Mouse (Mus musculus): ENCODE results near the gene Phyhd1. TPM values are rescaled to one million over a fixed set of nuclear protein-coding genes. Genes with fewer than 3 reads are reported as not detected.

Phyhd1 gene
- polyA plus RNA-seq, 1 experiment from 2014 or later: 2.9 TPM

DNA sequence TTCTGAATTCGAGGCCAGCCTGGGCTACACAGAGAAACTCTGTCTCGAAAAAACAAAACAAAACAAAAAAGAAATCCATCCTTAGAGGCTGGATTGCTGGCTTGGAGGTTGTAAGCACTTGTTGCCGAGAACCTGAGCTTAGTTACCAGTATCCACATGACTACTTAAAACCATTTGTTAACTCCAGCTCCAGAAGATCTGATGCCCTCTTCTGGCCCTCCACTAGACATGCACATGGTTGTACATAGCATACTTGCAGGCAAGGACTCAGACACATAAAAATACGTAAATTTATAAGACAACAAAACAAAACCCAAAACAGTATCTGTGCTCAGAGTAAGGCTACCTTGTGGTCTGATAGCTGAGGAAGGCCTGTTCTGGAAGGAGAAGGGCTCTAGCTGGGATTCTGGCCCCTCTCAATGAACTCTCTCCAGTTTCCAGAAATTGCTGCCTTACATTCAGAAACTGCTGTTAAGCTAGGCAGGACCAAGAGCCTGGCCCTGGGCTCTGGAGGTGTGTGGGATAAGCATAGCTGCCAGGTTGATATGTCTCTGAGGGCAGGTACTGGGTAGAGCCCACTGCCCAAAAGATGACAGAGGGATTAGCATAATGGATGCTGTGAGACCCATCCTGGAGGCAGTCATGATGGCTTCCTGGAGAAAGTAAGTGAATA is 4.8 kb upstream of the Phyhd1 start:
- Histone ChIP-seq H3K27me3 (ENCODE audit: control insufficient read depth, insufficient read depth, low read length) (no peaks in the 10 kb centered on the region), H3K9me3 (ENCODE audit: control insufficient read depth, low read length) (no peaks in the 10 kb centered on the region), H3K36me3 (ENCODE audit: control insufficient read depth, insufficient read depth, low read length) (peaks cover 36% of the 10 kb centered on the region), H3K27ac (ENCODE audit: low read depth, low read length) (no peak overlapping the region), H3K9ac (ENCODE audit: low read length) (no peak overlapping the region), H3K4me1 (ENCODE audit: control insufficient read depth, insufficient read depth, low read length) (no peaks in the 10 kb centered on the region), H3K4me3 (ENCODE audit: low read depth, low read length) (no peak overlapping the region), H3K4me2 (no peak overlapping the region)
- 92% methylated on average over 4 of the region's 4 CpGs for WGBS
- no peak for DNase-seq (ENCODE audit: low spot score, missing footprints)
- ATAC-seq (ENCODE audit: low FRiP score): no peak

DNA sequence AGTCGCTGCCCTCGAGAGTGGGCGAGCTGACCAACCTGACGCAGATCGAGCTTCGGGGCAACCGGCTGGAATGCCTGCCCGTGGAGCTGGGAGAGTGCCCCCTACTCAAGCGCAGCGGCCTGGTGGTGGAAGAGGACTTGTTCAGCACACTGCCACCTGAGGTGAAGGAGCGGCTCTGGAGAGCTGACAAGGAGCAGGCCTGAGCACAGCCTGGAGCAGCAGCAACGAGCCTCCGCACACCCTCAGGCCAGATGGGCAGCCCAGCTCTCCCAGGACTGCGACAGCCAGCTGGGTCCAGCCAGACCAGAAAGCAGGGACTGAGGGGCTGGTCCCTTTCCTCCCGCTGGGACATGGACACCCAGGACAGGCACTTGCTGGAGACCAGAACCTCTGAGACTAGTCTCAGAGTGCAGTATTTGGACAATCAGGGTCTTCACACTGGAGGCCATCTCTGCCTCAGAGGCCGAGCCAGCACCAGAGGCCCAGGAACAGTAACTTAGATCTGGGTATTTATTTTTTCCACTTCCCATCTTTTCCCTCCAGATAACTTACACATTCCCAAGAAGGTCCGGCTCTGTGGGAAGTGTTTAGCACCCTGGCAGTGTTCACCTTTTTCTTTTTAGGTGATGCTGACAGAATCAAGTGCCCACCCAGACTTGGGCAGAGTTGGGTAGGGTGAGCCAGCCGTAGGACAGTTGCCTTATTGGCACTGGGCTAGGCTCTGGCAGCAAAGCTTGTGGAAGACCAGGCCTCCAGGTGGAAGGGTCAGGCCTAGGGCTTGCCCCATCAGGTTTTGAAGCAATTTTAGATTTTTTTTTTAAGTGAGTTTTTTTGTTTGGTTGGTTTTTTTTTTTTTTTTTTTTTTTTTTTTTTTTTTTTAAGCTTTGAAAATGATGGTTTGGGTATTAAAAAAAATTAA is 3.8 kb upstream of the Phyhd1 start:
- Histone ChIP-seq H3K27ac (ENCODE audit: low read depth, low read length) (no peak overlapping the region; the same call in 1 of the 2 replicates), H3K4me1 (ENCODE audit: control insufficient read depth, insufficient read depth, low read length) (peaks cover 7% of the 10 kb centered on the region), H3K9me3 (ENCODE audit: control insufficient read depth, low read length) (no peaks in the 10 kb centered on the region), H3K4me2 (no peak overlapping the region), H3K9ac (ENCODE audit: low read length) (no peak overlapping the region), H3K4me3 (ENCODE audit: low read depth, low read length) (no peak overlapping the region), H3K36me3 (ENCODE audit: control insufficient read depth, insufficient read depth, low read length) (peaks cover 27% of the 10 kb centered on the region), H3K27me3 (ENCODE audit: control insufficient read depth, insufficient read depth, low read length) (no peaks in the 10 kb centered on the region)
- WGBS: 93% methylated on average over 18 of the region's 18 CpGs
- no peak for ATAC-seq (ENCODE audit: low FRiP score)
- no peak for DNase-seq (ENCODE audit: low spot score, missing footprints)

DNA sequence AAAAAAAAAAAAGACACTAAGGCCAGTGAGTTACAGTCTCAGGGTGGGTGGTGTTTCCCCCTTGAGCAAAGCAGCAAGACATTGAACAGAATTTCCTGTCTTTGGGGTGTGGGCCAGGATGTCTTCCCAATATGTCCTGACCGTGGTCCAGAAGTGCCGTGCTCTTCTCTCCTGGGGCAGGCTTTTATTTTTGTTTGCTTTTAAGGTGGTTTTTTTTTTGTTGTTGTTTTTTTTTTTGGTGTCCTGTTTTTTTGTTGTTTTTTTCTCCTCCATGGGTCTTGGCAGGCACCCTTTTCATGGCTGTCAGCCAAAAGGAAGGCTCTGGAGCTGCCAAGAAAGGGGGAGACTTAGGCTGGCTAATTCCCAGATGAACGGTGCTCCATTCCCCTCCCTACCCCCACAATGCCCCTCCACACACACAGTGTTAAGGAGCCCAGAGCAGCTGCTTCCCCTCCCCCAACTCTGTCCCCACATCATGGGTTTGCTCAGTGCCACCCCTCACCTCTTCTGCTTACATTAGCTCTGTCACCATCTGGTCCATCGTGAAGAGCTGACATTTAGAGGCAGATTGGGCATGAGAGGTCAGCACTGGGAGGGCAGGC is 3.1 kb upstream of the Phyhd1 start:
- 79% methylated on average over 4 of the region's 4 CpGs for WGBS
- no peak overlapping the region for H3K4me2 ChIP-seq
- peaks cover 22% of the 10 kb centered on the region for H3K36me3 ChIP-seq (ENCODE audit: control insufficient read depth, insufficient read depth, low read length)
- no peaks in the 10 kb centered on the region for H3K27me3 ChIP-seq (ENCODE audit: control insufficient read depth, insufficient read depth, low read length)
- H3K4me3 ChIP-seq (ENCODE audit: low read depth, low read length): no peak overlapping the region
- no peak overlapping the region for H3K27ac ChIP-seq (ENCODE audit: low read depth, low read length)
- ATAC-seq (ENCODE audit: low FRiP score): peak; percentile 44; the same call in 1 of the 2 replicates
- no peaks in the 10 kb centered on the region for H3K9me3 ChIP-seq (ENCODE audit: control insufficient read depth, low read length)
- no peak for DNase-seq (ENCODE audit: low spot score, missing footprints)
- peaks cover 7% of the 10 kb centered on the region for H3K4me1 ChIP-seq (ENCODE audit: control insufficient read depth, insufficient read depth, low read length)
- no peak overlapping the region for H3K9ac ChIP-seq (ENCODE audit: low read length)

DNA sequence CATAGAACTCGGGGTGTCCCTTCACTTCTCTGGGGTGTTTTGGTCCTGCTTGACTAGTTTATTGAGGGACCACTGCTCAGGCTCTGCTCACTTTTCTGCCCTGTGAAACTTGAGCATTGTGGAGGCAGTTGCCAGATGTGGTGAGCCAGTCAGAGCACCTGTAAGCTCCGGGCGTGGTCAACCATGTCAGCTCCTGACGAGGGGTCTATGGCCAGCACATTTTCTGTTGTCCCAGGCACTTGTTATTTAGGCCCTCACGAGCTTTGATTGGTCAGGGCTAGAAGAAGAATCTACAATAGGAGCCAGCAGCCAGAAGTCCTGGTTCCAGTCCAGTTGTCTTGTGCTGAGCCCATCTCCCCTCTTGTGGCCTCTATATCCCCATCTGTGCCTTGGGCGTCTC is 2.2 kb upstream of the Phyhd1 start:
- H3K4me1 ChIP-seq (ENCODE audit: control insufficient read depth, insufficient read depth, low read length): peaks cover 7% of the 10 kb centered on the region
- no peaks in the 10 kb centered on the region for H3K27me3 ChIP-seq (ENCODE audit: control insufficient read depth, insufficient read depth, low read length)
- no peaks in the 10 kb centered on the region for H3K9me3 ChIP-seq (ENCODE audit: control insufficient read depth, low read length)
- H3K9ac ChIP-seq (ENCODE audit: low read length): no peak overlapping the region
- no peak for ATAC-seq (ENCODE audit: low FRiP score)
- no peak for DNase-seq (ENCODE audit: low spot score, missing footprints)
- H3K27ac ChIP-seq (ENCODE audit: low read depth, low read length): no peak overlapping the region
- no peak overlapping the region for H3K4me2 ChIP-seq
- peaks cover 20% of the 10 kb centered on the region for H3K36me3 ChIP-seq (ENCODE audit: control insufficient read depth, insufficient read depth, low read length)
- 88% methylated on average over 6 of the region's 6 CpGs for WGBS
- no peak overlapping the region for H3K4me3 ChIP-seq (ENCODE audit: low read depth, low read length)

DNA sequence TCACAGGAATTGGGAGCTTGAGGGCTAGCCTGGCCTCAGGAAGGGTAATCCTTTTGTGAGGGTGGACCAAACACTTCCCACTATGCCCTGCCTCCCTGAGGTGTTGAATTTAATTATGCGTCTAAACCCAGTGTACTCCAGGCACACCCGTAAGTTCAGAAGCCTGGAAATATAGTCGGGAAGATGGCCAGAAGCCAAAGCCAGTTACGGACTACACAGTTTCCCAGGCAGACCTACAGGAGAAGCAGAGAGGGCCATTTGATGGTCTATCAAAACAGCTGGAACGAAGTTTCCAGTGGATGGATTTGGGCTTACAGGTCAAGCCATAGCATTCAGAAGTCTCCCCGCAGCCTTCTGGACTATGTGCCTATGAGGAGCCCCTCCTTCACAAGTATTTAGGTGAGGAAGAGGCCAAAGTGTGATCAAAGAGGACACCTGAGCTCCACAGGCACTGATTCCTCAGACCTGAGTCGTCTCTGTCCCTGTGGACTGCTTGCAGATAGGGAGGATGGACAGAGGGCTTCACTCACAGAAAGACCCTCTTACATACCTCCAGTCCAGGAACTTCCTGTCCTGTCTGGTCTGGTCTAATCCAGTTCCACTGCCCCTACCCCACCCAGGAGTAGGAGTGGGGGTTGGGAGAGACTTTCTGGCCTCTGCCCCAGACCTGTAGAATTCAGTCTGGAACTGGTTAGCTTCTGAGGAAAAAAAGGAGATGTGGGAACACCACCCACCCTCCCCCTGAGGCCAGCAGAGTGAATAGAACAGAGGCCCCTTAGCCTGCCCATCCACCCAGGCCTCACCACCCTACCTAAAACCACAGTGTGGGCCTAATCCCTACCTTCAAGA is 1.1 kb upstream of the Phyhd1 start:
- DNase-seq (ENCODE audit: low spot score, missing footprints): peak; percentile 84
- no peak overlapping the region for H3K4me2 ChIP-seq
- 80% methylated on average over 7 of the region's 7 CpGs for WGBS
- no peaks in the 10 kb centered on the region for H3K9me3 ChIP-seq (ENCODE audit: control insufficient read depth, low read length)
- H3K36me3 ChIP-seq (ENCODE audit: control insufficient read depth, insufficient read depth, low read length): peaks cover 20% of the 10 kb centered on the region
- H3K4me3 ChIP-seq (ENCODE audit: low read depth, low read length): no peak overlapping the region
- no peaks in the 10 kb centered on the region for H3K27me3 ChIP-seq (ENCODE audit: control insufficient read depth, insufficient read depth, low read length)
- H3K4me1 ChIP-seq (ENCODE audit: control insufficient read depth, insufficient read depth, low read length): peaks cover 7% of the 10 kb centered on the region
- no peak overlapping the region for H3K9ac ChIP-seq (ENCODE audit: low read length)
- no peak for ATAC-seq (ENCODE audit: low FRiP score)
- no peak overlapping the region for H3K27ac ChIP-seq (ENCODE audit: low read depth, low read length)

DNA sequence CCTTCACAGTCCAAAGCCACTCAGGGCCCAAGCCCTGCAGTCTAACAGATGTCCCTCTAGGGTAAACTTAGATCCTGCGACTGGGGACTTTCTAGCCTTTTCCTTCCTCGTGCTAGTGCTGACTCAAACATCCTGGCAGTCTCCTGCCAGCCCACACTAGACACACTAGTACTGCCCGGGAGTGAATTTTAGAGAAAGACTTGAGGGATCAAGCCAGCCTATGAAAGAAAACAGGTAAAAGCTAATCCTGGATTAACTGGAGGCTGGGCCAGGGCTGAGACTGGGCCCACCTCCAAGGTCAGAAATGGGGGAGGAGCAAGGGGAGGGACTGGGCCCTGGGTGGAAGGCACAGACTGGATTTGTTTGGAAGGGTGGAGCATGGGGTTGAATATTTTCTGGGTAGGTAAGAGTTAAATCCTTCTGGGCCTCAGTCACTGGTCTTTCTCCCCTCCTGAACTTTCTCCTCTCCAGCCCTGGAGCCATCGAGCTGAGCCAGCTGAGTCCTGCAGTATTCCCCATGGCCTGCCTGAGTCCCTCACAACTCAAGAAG is 464 bp downstream of the Phyhd1 start:
- H3K9ac ChIP-seq (ENCODE audit: low read length): no peak overlapping the region
- peak; percentile 87 for DNase-seq (ENCODE audit: low spot score, missing footprints)
- no peaks in the 10 kb centered on the region for H3K9me3 ChIP-seq (ENCODE audit: control insufficient read depth, low read length)
- peak overlapping the region; percentile 2; the same call in 1 of the 2 replicates for H3K4me2 ChIP-seq
- H3K4me1 ChIP-seq (ENCODE audit: control insufficient read depth, insufficient read depth, low read length): peaks cover 7% of the 10 kb centered on the region
- H3K27me3 ChIP-seq (ENCODE audit: control insufficient read depth, insufficient read depth, low read length): no peaks in the 10 kb centered on the region
- peaks cover 15% of the 10 kb centered on the region; the same call in 1 of the 2 replicates for H3K36me3 ChIP-seq (ENCODE audit: control insufficient read depth, insufficient read depth, low read length)
- ATAC-seq (ENCODE audit: low FRiP score): 0 out of 2 replicates have a peak, but pooled peaks have one; percentile 44
- no peak overlapping the region for H3K4me3 ChIP-seq (ENCODE audit: low read depth, low read length)
- 10% methylated on average over 4 of the region's 4 CpGs for WGBS
- H3K27ac ChIP-seq (ENCODE audit: low read depth, low read length): peak overlapping the region; percentile 11; the same call in 1 of the 2 replicates

DNA sequence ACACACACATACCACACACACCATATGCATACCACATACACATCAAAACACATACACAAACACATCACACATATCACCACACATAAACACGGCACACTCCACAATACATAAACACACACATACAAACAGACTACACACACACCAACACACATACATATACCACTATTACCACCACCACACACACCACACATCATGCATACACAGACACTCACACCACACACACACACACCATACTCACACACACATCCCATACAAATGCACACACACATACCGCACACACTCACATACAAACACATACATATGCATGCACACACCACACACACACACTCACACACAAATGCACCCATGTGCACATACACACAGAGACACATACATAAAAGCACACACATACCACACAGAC is 1.5 kb downstream of the Phyhd1 start:
- no peaks in the 10 kb centered on the region for H3K27me3 ChIP-seq (ENCODE audit: control insufficient read depth, insufficient read depth, low read length)
- 93% methylated on average over 2 of the region's 2 CpGs for WGBS

DNA sequence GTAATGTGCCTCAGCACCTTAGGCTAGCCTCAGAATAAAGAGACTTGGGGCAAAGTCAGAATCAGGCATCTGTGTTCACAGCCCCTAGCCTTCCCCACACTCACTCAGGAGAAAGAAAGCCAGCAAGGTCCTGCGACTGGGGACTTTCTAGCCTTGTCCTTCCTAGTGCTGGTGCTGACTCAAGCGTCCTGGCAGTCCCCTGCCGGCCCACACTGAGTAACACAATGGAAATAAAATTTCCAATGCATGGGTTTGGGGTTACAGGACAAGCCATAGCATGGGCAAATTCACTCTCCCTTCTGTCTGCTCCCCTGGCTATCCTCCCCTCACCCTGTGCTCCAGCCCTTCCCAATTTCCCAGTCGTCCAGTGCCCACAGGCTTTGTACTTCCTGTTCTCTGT is 2.4 kb downstream of the Phyhd1 start:
- Histone ChIP-seq H3K27ac (ENCODE audit: low read depth, low read length) (no peak overlapping the region), H3K9me3 (ENCODE audit: control insufficient read depth, low read length) (no peaks in the 10 kb centered on the region), H3K4me3 (ENCODE audit: low read depth, low read length) (no peak overlapping the region), H3K36me3 (ENCODE audit: control insufficient read depth, insufficient read depth, low read length) (peaks cover 9% of the 10 kb centered on the region; the same call in 1 of the 2 replicates), H3K4me2 (no peak overlapping the region), H3K4me1 (ENCODE audit: control insufficient read depth, insufficient read depth, low read length) (peaks cover 7% of the 10 kb centered on the region), H3K27me3 (ENCODE audit: control insufficient read depth, insufficient read depth, low read length) (no peaks in the 10 kb centered on the region), H3K9ac (ENCODE audit: low read length) (no peak overlapping the region)
- DNase-seq (ENCODE audit: low spot score, missing footprints) (no peak), ATAC-seq (ENCODE audit: low FRiP score) (no peak)
- WGBS: 63% methylated on average over 4 of the region's 4 CpGs

More for the DNA sequence above, 1.5 kb downstream of the Phyhd1 start:
- H3K4me3 ChIP-seq (ENCODE audit: low read depth, low read length): no peak overlapping the region
- no peak for ATAC-seq (ENCODE audit: low FRiP score)
- H3K9ac ChIP-seq (ENCODE audit: low read length): no peak overlapping the region
- no peak for DNase-seq (ENCODE audit: low spot score, missing footprints)
- no peak overlapping the region for H3K4me2 ChIP-seq
- H3K27ac ChIP-seq (ENCODE audit: low read depth, low read length): no peak overlapping the region
- H3K9me3 ChIP-seq (ENCODE audit: control insufficient read depth, low read length): no peaks in the 10 kb centered on the region
- peaks cover 7% of the 10 kb centered on the region for H3K4me1 ChIP-seq (ENCODE audit: control insufficient read depth, insufficient read depth, low read length)
- peaks cover 10% of the 10 kb centered on the region; the same call in 1 of the 2 replicates for H3K36me3 ChIP-seq (ENCODE audit: control insufficient read depth, insufficient read depth, low read length)

Measured in midbrain, embryonic 11.5 days (tissue).